Mouse (Mus musculus) myocyte (in vitro differentiated cells): ENCODE measurements around the gene Inip.

Experiments used
- E2F4 ChIP-seq: IDR thresholded peaks from one replicate; pipeline ENCODE4 v1.6.1; 2011; ENCODE audit warnings: mild to moderate bottlenecking, control low read depth, moderate library complexity; ENCODE audit not compliant: insufficient read depth
- MAX ChIP-seq: IDR thresholded peaks from one replicate; pipeline ENCODE4 v1.6.1; 2011; ENCODE audit warnings: low read depth, mild to moderate bottlenecking, control low read depth
- MYOD1 ChIP-seq, 3 experiments: IDR thresholded peaks; one replicate each; pipeline ENCODE4 v1.6.1; 2011; ENCODE audit warnings: control low read depth in 2 of 3, low read depth in 2 of 3, mild to moderate bottlenecking in 2 of 3, moderate library complexity in 1 of 3; ENCODE audit not compliant: insufficient read length in 2 of 3, control insufficient read depth in 1 of 3
- MYOG ChIP-seq, 3 experiments: IDR thresholded peaks; one replicate each; pipeline ENCODE4 v1.6.1; 2011; ENCODE audit warnings: control low read depth in 2 of 3, low read depth in 2 of 3, mild to moderate bottlenecking in 2 of 3; ENCODE audit not compliant: insufficient read length in 2 of 3, control insufficient read depth in 1 of 3, insufficient read depth in 1 of 3
- POLR2A ChIP-seq: IDR thresholded peaks from one replicate; pipeline ENCODE4 v1.6.1; 2011; ENCODE audit warnings: low read depth, mild to moderate bottlenecking, control low read depth, moderate library complexity; ENCODE audit not compliant: insufficient read length
- POLR2AphosphoS2 ChIP-seq: IDR thresholded peaks from one replicate; pipeline ENCODE4 v1.6.1; 2011; ENCODE audit warnings: low read depth, control low read depth; ENCODE audit not compliant: insufficient read length
- REST ChIP-seq: IDR thresholded peaks from one replicate; pipeline ENCODE4 v1.6.1; 2011; ENCODE audit warnings: mild to moderate bottlenecking, control low read depth, moderate library complexity; ENCODE audit not compliant: insufficient read depth, insufficient read length
- SRF ChIP-seq: IDR thresholded peaks from one replicate; pipeline ENCODE4 v1.6.1; 2011; ENCODE audit warnings: low read depth; ENCODE audit not compliant: control insufficient read depth, insufficient read length
- TCF12 ChIP-seq: IDR thresholded peaks from one replicate; pipeline ENCODE4 v1.6.1; 2011; ENCODE audit warnings: mild to moderate bottlenecking, control low read depth; ENCODE audit not compliant: poor library complexity, insufficient read depth, severe bottlenecking
- TCF3 ChIP-seq: IDR thresholded peaks from one replicate; pipeline ENCODE4 v1.6.1; 2011; ENCODE audit warnings: low read depth, control low read depth; ENCODE audit not compliant: insufficient read length
- USF1 ChIP-seq: IDR thresholded peaks from one replicate; pipeline ENCODE4 v1.6.1; 2011; ENCODE audit warnings: low read depth, mild to moderate bottlenecking, control low read depth, moderate library complexity

GRCm38 (mm10) chr4:59739882-59740281 lies 61.5 kb downstream of the Inip start:
- TF ChIP-seq E2F4 (no peak), TCF3 (no peak), MYOG (IDR thresholded peaks at IDR 0.05; ENCODE audit: control insufficient read depth in 1 of 3, insufficient read depth in 1 of 3, insufficient read length in 2 of 3, low read depth in 2 of 3) (no peak), POLR2A (no peak), USF1 (no peak), MAX (no peak), MYOD1 (IDR thresholded peaks at IDR 0.05; ENCODE audit: control insufficient read depth in 1 of 3, insufficient read length in 2 of 3, low read depth in 2 of 3) (no peak), SRF (no peak), REST (no peak), TCF12 (no peak), POLR2AphosphoS2 (no peak)
